Mouse (Mus musculus): ENCODE data around the gene Prkce.

The Prkce gene

DNA sequence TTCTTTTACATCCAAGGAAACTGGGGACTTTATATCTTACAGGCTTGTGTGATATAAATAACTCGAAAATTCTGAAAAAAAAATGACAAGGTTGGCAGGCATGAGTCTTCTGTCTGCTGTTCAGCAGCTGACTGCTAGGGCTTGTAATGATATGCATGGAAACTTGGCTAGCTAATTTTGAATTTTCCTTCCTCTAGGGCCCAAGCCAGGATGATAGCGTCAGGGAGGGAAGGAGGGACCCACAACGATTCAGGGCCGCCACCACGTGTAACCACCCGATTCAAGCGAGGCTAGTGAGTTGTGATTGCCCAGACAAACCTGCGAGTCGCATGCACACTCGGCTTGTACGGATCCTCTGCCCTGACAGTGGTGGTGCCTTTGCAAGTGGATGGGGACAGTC, 266.2 kb downstream of the Prkce start:
- in situ Hi-C loops (cut with MboI; ENCODE audit: unreplicated experiment in 2 of 2), result loop anchor here in 1 of 2 experiments (5.0 kb wide), 1 partner anchor 52 kb away; no protein-coding TSS in a partner anchor

GRCm38 (mm10) chr17:86434781-86435180, 267.2 kb downstream of the Prkce start:
- in situ Hi-C loops (cut with MboI; ENCODE audit: unreplicated experiment in 2 of 2), result loop anchor here in 1 of 2 experiments (5.0 kb wide), 2 partner anchors 52 to 97 kb away; no protein-coding TSS in a partner anchor

DNA sequence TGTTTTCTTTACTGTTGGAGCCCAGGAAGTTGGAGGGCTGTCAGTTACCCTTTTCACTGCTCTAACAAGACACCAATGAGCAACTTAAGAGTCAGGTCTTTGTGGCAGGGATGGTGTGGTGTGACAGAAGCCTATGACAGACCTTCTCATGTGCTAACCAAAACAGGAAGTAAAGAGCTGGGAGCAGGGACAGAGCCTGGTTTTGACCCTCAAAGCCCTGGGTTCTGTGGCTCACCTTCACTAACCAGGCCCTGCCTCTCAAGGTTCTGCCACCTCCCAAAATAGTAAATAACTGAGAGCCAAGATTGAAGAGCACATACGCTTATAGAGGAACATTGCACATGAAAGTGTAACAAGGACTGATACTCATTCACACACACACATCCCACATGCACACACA, 268.0 kb downstream of the Prkce start:
- in situ Hi-C loops (cut with MboI; ENCODE audit: unreplicated experiment in 2 of 2), result loop anchor here in 1 of 2 experiments (5.0 kb wide), 1 partner anchor 98 kb away; no protein-coding TSS in a partner anchor

GRCm38 (mm10) chr17:86435984-86436383, 268.4 kb downstream of the Prkce start:
- in situ Hi-C loops (cut with MboI; ENCODE audit: unreplicated experiment in 2 of 2), result loop anchor here in 1 of 2 experiments (5.0 kb wide), 1 partner anchor 99 kb away; no protein-coding TSS in a partner anchor

DNA sequence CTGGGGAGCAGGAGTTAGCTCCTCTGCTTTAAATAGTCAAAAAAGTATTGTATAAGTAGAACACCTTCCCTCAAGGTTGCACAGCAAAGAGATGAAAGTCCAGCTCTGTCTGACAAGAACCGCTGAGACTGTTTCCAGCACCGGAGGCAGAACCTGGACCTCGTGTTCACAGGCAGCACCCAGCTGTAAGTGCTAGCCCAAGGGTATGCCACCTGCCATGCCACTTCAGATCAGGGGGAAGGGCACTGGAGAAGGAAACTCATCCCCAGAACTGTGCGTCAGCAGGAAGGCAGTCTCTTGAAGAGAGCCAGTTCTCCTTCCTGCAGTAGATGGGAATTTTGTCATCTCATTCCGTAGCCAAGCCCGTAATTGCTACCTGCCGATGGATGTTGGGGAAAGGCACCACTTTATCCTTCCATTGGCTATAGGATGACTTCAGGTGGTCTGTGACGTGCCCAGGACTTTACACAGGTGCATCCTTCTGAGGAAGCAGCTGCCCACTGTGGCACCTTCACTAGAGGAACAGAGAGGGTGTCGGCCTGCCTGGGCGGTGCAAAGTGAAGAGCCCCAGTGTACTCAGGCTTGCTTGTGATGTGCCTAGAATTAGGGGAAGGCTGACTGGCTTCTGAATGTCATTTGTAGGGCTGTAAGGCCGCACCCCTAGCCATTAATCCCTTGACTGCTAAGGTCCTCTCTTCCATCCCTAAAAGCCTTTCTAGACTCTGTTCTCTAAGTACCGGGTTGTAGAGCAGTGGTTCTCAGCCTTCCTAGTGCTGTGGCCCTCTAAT, 269.2 kb downstream of the Prkce start:
- in situ Hi-C loops (cut with MboI; ENCODE audit: unreplicated experiment in 2 of 2), result loop anchor here in 1 of 2 experiments (5.0 kb wide), 1 partner anchor 99 kb away; no protein-coding TSS in a partner anchor

DNA sequence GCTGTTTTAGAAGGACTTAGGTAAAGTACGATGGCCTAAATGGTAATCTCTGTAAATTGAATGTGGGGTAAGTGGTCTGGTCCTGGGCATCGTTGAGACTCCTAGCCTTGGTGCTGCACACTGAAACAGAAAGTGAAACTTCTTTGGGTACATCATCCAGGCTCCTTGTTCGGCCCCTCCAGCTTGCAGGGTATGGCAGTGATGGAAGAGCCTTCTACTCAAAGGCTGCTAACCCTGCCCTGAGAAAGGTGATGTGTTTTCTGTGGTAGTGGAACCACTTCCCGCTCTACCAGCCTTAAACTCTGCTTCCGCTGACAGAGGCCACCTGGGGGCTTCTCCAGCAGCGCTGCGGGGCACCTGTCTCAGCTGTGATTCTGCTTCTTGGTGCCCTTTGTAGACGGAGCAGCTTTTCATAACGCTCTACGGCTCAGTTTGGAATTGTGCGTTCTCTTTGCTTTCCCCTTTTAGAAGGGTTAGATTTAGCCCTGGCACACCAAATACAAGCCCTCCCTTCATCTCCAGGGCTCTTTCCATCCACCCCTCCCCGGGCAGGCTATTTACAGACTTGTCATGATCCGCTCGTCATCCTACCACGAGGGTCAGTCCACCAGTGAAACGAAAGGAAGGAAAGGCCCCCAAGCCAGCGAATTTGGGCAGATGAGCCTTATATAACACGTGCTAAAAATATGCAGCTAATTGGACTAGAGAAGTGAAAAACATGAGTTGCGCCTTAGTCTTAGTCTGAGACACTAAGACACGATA, 270.1 kb downstream of the Prkce start:
- in situ Hi-C loops (cut with MboI; ENCODE audit: unreplicated experiment in 2 of 2), result loop anchor here in 1 of 2 experiments (5.0 kb wide), 1 partner anchor 100 kb away; no protein-coding TSS in a partner anchor

- in situ Hi-C loops (cut with MboI; ENCODE audit: unreplicated experiment in 2 of 2), result loop anchor here in 1 of 2 experiments (5.0 kb wide), 1 partner anchor 101 kb away; no protein-coding TSS in a partner anchor
These were observed 270.7 kb downstream of the Prkce start for GRCm38 (mm10) chr17:86438278-86438661.

GRCm38 (mm10) chr17:86438763-86439162, 271.2 kb downstream of the Prkce start:
- in situ Hi-C loops (cut with MboI; ENCODE audit: unreplicated experiment in 2 of 2), result loop anchor here in 1 of 2 experiments (5.0 kb wide), 1 partner anchor 101 kb away; no protein-coding TSS in a partner anchor

DNA sequence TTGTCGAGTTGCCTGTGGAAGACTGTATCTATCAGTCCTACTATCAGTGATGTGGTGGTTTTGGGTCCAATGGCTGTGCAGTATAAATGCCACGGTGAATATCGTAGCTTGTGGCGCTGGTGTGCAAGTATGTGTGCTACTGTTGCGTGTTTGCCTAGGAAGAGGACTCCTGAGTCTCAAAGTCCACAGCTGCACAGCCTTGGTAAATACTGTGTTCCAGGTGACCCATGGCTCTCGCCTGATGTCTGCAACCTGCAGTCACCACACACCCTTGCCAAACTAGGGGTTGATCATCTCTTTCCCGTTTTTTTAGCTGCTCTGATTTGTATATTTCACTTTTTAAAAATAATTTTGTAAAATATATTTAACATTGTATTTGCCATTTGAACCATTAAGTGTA, 273.5 kb downstream of the Prkce start:
- in situ Hi-C loops (cut with MboI; ENCODE audit: unreplicated experiment in 2 of 2), result loop anchor here in 1 of 2 experiments (5.0 kb wide), 2 partner anchors 144 to 279 kb away; no protein-coding TSS in a partner anchor

- in situ Hi-C loops (cut with MboI; ENCODE audit: unreplicated experiment in 2 of 2), result loop anchor here in 1 of 2 experiments (5.0 kb wide), 2 partner anchors 147 to 282 kb away; no protein-coding TSS in a partner anchor
These were observed 276.3 kb downstream of the Prkce start for GRCm38 (mm10) chr17:86443886-86444285.

DNA sequence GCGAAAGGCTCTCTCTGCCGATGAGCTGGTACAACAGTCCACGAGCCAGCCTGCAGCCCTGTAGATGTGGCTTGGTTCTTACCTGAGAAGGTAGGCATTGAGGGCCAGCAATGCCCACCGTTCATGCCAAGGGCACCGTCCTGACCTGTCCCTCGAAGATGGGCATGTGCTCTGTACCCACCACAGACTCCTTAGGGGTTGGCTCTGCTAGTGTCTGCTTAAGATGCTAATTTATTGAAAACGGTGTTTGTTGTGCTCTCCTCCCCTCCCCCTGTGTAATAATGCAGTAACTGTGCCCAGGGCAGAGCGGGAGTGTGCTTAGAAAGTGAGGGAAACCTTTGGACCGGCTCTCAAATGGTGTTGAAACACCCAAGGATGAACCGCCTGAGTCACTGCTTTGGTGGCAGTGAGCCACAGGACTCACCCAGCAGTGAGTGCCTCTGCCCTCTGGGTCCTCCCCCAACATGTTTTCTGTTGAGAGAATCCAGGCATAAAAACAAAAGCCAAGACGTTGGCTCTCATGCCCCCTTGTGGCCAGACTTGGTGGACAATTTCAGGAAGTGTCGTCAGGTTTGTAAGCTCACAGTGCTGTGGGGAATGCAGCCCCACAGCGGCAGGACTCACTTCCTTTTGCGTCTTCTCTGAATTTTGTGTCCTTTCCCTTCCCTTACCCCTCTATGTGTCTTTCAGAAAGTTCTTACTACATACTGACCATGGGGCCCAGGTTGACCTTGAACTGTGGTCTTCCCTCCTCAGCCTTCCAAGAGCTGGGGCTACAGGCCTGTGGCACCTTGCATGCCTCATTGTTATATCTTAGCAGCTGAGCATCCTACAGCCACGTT, 277.2 kb downstream of the Prkce start:
- in situ Hi-C loops (cut with MboI; ENCODE audit: unreplicated experiment in 2 of 2), result loop anchor here (5.0 kb wide), 3 partner anchors 147 to 282 kb away; partner anchors contain the start of gene Prkce (in 1 of the 2)

DNA sequence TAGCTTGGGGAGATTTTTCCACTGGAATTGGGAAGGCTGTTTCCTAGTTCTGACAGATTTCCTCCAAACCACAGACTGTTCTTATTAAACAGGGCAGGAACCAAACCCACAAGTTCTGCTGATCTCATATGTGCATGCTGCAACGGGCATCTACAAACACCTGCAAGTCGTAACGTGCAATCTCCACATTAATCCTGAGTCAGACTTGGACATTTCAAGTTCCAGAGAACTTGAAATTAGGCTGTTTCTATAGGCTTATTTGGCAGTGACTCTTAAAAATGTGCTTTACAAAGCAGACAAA, 277.8 kb downstream of the Prkce start:
- in situ Hi-C loops (cut with MboI; ENCODE audit: unreplicated experiment in 2 of 2), result loop anchor here in 1 of 2 experiments (5.0 kb wide), 2 partner anchors 148 to 278 kb away; partner anchors contain the start of gene Prkce

- in situ Hi-C loops (cut with MboI; ENCODE audit: unreplicated experiment in 2 of 2), result loop anchor here in 1 of 2 experiments (5.0 kb wide), 2 partner anchors 149 to 279 kb away; partner anchors contain the start of gene Prkce
These were observed 278.3 kb downstream of the Prkce start for GRCm38 (mm10) chr17:86445900-86446299.

- in situ Hi-C loops (cut with MboI; ENCODE audit: unreplicated experiment in 2 of 2), result loop anchor here in 1 of 2 experiments (5.0 kb wide), 2 partner anchors 150 to 280 kb away; partner anchors contain the start of gene Prkce
These were observed 279.6 kb downstream of the Prkce start for GRCm38 (mm10) chr17:86447101-86447598.

GRCm38 (mm10) chr17:86452934-86453333, 285.3 kb downstream of the Prkce start:
- in situ Hi-C loops (cut with MboI; ENCODE audit: unreplicated experiment in 2 of 2), result no loop called here

GRCm38 (mm10) chr17:86453673-86454350, 286.2 kb downstream of the Prkce start:
- in situ Hi-C loops (cut with MboI; ENCODE audit: unreplicated experiment in 2 of 2), result no loop called here

GRCm38 (mm10) chr17:86454351-86454706, 286.7 kb downstream of the Prkce start:
- in situ Hi-C loops (cut with MboI; ENCODE audit: unreplicated experiment in 2 of 2), result no loop called here

DNA sequence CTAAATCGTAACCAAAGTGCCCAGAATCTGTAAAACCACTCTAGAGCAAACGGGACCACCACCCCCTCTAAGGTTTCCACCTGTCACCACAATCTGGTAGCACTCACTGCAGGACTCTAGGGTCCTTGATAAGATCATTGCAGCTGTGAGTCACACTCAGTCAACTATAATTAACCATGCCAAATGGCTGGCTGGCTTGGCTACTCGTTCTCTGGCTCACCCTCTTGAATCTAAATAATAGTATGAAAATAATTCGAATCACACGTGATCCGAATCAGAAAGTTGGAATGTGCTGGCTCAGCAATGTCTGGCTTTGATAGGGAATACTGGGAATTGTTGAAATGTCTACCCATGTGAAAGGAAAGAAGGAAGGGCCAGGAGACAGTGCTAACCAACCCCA, 288.9 kb downstream of the Prkce start:
- in situ Hi-C loops (cut with MboI; ENCODE audit: unreplicated experiment in 2 of 2), result no loop called here
